Mouse (Mus musculus) heart, postnatal 36 days (tissue): ENCODE measurements around the gene Hoxc5. TPM values are rescaled to one million over a fixed set of nuclear protein-coding genes. Genes with fewer than 3 reads are reported as not detected.

ENCODE experiments used
- DNase-seq, 2 experiments: peaks; one replicate each; pipeline ENCODE4 v3.0.0; 2021 to 2022
- intact Hi-C: fragments of 180-260 bp; cut with DNase I; formaldehyde crosslinking; loops from one replicate; pipeline ENCODE4 v1.15.1; 2025
- total RNA-seq, 2 experiments: library from RNA; stranded (reverse); gene quantifications; 2 replicates each; pipeline ENCODE4 v1.2.3; 2021

The Hoxc5 gene
- not detected for total RNA-seq

GRCm38 (mm10) chr15:102967312-102967510 is at the start of gene Hoxc5:
Gene Hoxc5 (plus strand): TSS chr15:102967443.
- intact Hi-C loops, result loop anchor here (10.0 kb wide), 1 partner anchor 272 kb away; no protein-coding TSS in a partner anchor
- no peak for DNase-seq

- intact Hi-C loops, result no loop called here
- no peak for DNase-seq
Measured at GRCm38 (mm10) chr15:102917972-102918572, 49.2 kb upstream of the Hoxc5 start.

- DNase-seq, result no peak
- intact Hi-C loops, result no loop called here
Measured at GRCm38 (mm10) chr15:102918611-102919265, 48.5 kb upstream of the Hoxc5 start.

GRCm38 (mm10) chr15:102919336-102920180 is 47.7 kb upstream of the Hoxc5 start:
- intact Hi-C loops, result loop anchor here (5.0 kb wide), 1 partner anchor 113 kb away; no protein-coding TSS in a partner anchor
- DNase-seq, result no peak

GRCm38 (mm10) chr15:102920619-102921018 is 46.6 kb upstream of the Hoxc5 start:
- DNase-seq, result peak in 1 of 2 experiments; percentile 22
- intact Hi-C loops, result loop anchor here (5.0 kb wide), 1 partner anchor 112 kb away; no protein-coding TSS in a partner anchor

GRCm38 (mm10) chr15:102921053-102922011 is 45.9 kb upstream of the Hoxc5 start, which contains the start of gene Hoxc13:
Gene Hoxc13 (plus strand): TSS chr15:102921103.
- intact Hi-C loops, result loop anchor here (5.0 kb wide), 1 partner anchor 111 kb away; no protein-coding TSS in a partner anchor

GRCm38 (mm10) chr15:102922012-102922362 is 45.3 kb upstream of the Hoxc5 start:
- intact Hi-C loops, result loop anchor here (5.0 kb wide), 1 partner anchor 110 kb away; no protein-coding TSS in a partner anchor
- no peak for DNase-seq

More at GRCm38 (mm10) chr15:102921053-102922011, 45.9 kb upstream of the Hoxc5 start, which contains the start of gene Hoxc13:
- DNase-seq, result no peak

GRCm38 (mm10) chr15:102922636-102923500 is 44.4 kb upstream of the Hoxc5 start:
- intact Hi-C loops, result loop anchor here (5.0 kb wide), 1 partner anchor 109 kb away; no protein-coding TSS in a partner anchor
- DNase-seq, result no peak

GRCm38 (mm10) chr15:102927032-102927645 is 40.1 kb upstream of the Hoxc5 start:
- intact Hi-C loops, result no loop called here
- no peak for DNase-seq

GRCm38 (mm10) chr15:102931706-102932358 is 35.4 kb upstream of the Hoxc5 start:
- DNase-seq, result no peak
- intact Hi-C loops, result no loop called here

GRCm38 (mm10) chr15:102934438-102934837 is 32.8 kb upstream of the Hoxc5 start:
- intact Hi-C loops, result no loop called here
- no peak for DNase-seq

- no peak for DNase-seq
- intact Hi-C loops, result no loop called here
Measured at GRCm38 (mm10) chr15:102934897-102935296, 32.3 kb upstream of the Hoxc5 start.

GRCm38 (mm10) chr15:102936279-102936972 is 30.8 kb upstream of the Hoxc5 start, which contains the start of gene Hoxc12:
Gene Hoxc12 (plus strand): TSS chr15:102936757.
- intact Hi-C loops, result no loop called here
- no peak for DNase-seq

- DNase-seq, result no peak
- intact Hi-C loops, result no loop called here
Measured at GRCm38 (mm10) chr15:102937036-102937666, 30.1 kb upstream of the Hoxc5 start.

GRCm38 (mm10) chr15:102939256-102940155 is 27.7 kb upstream of the Hoxc5 start:
- intact Hi-C loops, result no loop called here
- DNase-seq, result no peak
